Mouse (Mus musculus): ENCODE measurements around the gene Gm10803. TPM values are rescaled to one million over a fixed set of nuclear protein-coding genes. Genes with fewer than 3 reads are reported as not detected.
A peak's percentile ranks its signal among the peaks of the same experiment; 100 is the strongest.

Gene Gm10803
- polyA plus RNA-seq, 1 experiment from 2014 or later = not detected

DNA sequence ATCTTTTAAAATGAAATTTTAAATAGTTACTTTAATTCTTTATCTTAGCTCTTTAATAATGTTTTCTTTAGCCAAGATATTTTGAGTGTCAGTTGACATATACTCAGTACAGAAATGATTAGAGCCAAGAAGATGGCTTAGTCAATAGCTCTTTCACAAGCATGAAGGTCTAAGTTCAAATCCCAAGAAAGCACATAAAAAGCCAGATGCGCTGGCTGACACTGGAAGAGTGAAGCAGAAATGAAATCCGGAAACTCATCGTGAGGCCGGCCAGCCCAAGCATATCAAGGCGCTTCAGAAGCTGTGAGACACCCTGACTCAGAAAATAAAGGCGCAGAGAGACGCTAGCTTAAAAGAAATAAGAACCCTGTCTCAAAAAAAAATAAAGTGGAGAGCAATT is 26.5 kb upstream of the Gm10803 start:
- no peak overlapping the region for H3K27ac ChIP-seq (ENCODE audit: low read length)
- no peak overlapping the region for H3K9ac ChIP-seq (ENCODE audit: low read length)
- peaks cover 13% of the 10 kb centered on the region; the same call in 1 of the 2 replicates for H3K4me1 ChIP-seq (replicated peaks; ENCODE audit: control insufficient read depth, insufficient read depth, low read length)
- ATAC-seq (ENCODE audit: low read depth) = peak; percentile 66
- 58% methylated on average over 7 of the region's 7 CpGs for WGBS
- H3K9me3 ChIP-seq (ENCODE audit: control insufficient read depth, low read length) = no peaks in the 10 kb centered on the region
- no peaks in the 10 kb centered on the region for H3K36me3 ChIP-seq (ENCODE audit: control insufficient read depth, insufficient read depth, low read length)
- no peak overlapping the region for H3K4me3 ChIP-seq (ENCODE audit: low read length)
- H3K27me3 ChIP-seq (ENCODE audit: control insufficient read depth, insufficient read depth, low read depth, low read length) = no peaks in the 10 kb centered on the region
- no peak overlapping the region for H3K4me2 ChIP-seq (ENCODE audit: low read depth, low read length)

DNA sequence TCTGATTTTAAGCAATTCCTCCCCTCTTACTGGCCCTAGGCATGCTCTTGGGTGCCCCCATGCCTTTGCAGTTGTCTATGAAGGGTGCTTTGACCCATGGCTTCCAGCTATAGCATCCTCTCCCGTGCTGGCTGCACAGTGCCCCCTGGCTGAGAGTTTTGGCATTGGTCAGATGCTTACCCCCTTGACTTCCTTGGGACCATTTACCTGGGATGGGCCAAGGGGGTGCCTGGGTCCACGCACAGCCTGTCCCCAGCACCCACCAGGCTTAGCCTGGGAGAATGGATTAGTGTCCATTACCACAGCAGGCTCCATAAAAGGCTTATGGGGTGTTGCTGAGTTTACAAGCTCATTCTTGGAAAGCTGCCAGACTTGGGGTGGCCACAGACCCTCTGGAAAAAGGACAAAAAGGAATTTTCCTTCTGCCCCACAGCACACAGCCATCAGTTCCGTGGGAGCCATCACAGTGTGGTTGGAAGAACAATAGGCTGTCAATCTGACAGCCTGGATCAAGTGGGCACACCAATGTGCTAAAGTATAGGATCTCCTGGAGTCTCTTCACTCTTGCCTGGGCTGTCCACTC is 22.9 kb upstream of the Gm10803 start:
- 48% methylated on average over 3 of the region's 3 CpGs for WGBS
- H3K9ac ChIP-seq (ENCODE audit: low read length) = no peak overlapping the region
- no peak for ATAC-seq (ENCODE audit: low read depth)

DNA sequence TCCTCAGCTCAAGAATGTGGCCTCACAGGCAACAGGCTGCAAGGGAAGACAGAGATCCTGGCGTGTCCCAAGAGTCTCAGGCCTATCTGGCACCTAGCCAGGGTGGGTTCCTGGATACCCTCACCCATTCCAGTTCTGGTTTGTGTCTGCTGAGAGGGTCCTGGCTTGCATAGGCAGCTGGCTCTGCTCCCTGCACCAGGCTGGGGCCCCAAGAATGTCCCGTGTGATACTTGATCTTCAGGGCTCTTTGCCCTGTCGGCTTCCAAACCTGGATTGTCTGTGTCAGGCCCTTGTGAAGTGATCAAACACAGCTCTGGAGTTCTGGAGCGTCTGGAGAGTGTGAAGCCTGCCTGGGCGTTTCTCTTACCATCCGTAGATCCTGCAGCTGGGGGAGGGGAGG is 22.2 kb upstream of the Gm10803 start:
- no peaks in the 10 kb centered on the region for H3K27me3 ChIP-seq (ENCODE audit: control insufficient read depth, insufficient read depth, low read depth, low read length)
- ATAC-seq (ENCODE audit: low read depth) = no peak
- no peak overlapping the region for H3K9ac ChIP-seq (ENCODE audit: low read length)
- H3K4me3 ChIP-seq (ENCODE audit: low read length) = no peak overlapping the region
- H3K9me3 ChIP-seq (ENCODE audit: control insufficient read depth, low read length) = no peaks in the 10 kb centered on the region
- peaks cover 13% of the 10 kb centered on the region; the same call in 1 of the 2 replicates for H3K4me1 ChIP-seq (replicated peaks; ENCODE audit: control insufficient read depth, insufficient read depth, low read length)
- 11% methylated on average over 6 of the region's 6 CpGs for WGBS
- H3K27ac ChIP-seq (ENCODE audit: low read length) = no peak overlapping the region
- no peak overlapping the region for H3K4me2 ChIP-seq (ENCODE audit: low read depth, low read length)
- H3K36me3 ChIP-seq (ENCODE audit: control insufficient read depth, insufficient read depth, low read length) = no peaks in the 10 kb centered on the region

More for the DNA sequence above, 22.9 kb upstream of the Gm10803 start:
- Histone ChIP-seq H3K4me1 (replicated peaks; ENCODE audit: control insufficient read depth, insufficient read depth, low read length) (peaks cover 13% of the 10 kb centered on the region; the same call in 1 of the 2 replicates), H3K9me3 (ENCODE audit: control insufficient read depth, low read length) (no peaks in the 10 kb centered on the region), H3K27me3 (ENCODE audit: control insufficient read depth, insufficient read depth, low read depth, low read length) (no peaks in the 10 kb centered on the region), H3K36me3 (ENCODE audit: control insufficient read depth, insufficient read depth, low read length) (no peaks in the 10 kb centered on the region), H3K4me3 (ENCODE audit: low read length) (no peak overlapping the region), H3K4me2 (ENCODE audit: low read depth, low read length) (no peak overlapping the region), H3K27ac (ENCODE audit: low read length) (no peak overlapping the region)

DNA sequence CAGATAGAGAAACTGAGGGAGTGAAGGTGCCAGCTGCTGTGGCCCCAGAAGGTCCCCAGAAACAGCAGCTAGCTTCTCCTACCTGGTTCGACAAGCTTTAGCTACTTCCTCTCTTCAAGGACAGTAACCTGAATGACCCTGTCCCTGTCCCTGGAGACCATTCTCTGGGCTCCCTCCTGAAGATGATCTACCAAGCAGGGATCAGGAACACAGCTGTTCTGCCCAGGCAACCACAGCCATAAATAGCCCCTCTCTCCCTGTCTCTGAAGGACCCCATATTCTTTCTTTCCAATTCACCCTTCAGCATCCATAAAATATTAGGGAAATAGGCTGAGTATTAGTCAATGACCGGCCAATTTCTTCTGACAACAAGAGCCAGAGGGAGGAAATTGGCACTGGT is 18.6 kb upstream of the Gm10803 start:
- Histone ChIP-seq H3K36me3 (ENCODE audit: control insufficient read depth, insufficient read depth, low read length) (no peaks in the 10 kb centered on the region), H3K4me2 (ENCODE audit: low read depth, low read length) (no peak overlapping the region)
- 78% methylated on average over 2 of the region's 2 CpGs for whole genome bisulfite sequencing

DNA sequence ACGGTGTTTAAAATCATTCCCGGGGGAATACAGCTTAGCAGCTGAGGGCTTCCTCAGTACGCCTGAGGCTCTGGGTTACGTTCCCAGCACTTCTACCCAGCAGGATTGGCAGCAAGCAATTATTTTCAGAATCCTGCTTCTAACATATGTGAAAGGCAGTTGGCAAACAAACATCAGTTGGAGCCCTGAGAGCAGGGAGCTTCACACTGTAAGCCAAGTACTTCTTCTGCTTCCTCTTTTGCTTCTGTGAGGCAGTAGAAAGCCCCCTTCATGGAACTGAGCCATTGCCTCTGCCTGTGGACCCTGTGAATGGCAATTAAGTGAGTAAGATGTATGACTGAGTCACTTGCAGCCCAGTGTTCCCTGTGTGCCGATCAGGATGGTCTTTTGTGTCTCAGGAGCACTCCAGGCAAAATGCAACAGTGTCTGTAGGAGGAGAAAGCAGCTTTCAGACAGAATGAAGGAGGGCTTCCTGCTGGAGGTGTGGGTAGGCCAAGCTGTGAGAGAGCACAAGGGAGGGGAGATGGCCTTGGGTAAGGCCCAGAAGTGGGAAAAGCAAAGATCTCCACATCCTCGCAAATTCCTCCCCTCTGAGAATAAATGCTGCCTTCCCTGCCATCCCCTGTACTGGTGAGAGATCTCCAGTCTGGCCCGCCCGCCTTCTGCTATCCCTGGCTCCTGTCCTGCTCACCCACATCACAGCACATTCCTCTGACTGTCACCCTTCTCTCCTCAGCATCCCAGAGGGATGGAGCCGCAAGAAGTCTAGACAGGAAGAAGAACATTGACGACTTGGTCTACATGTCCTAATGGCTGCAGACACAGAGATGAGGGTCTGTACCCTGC is 7.5 kb upstream of the Gm10803 start:
- Histone ChIP-seq H3K4me2 (ENCODE audit: low read depth, low read length) (no peak overlapping the region), H3K27me3 (ENCODE audit: control insufficient read depth, insufficient read depth, low read depth, low read length) (no peaks in the 10 kb centered on the region), H3K27ac (ENCODE audit: low read length) (no peak overlapping the region), H3K9ac (ENCODE audit: low read length) (no peak overlapping the region), H3K4me1 (replicated peaks; ENCODE audit: control insufficient read depth, insufficient read depth, low read length) (no peaks in the 10 kb centered on the region), H3K9me3 (ENCODE audit: control insufficient read depth, low read length) (no peaks in the 10 kb centered on the region), H3K36me3 (ENCODE audit: control insufficient read depth, insufficient read depth, low read length) (no peaks in the 10 kb centered on the region), H3K4me3 (ENCODE audit: low read length) (no peak overlapping the region)
- no peak for ATAC-seq (ENCODE audit: low read depth)
- WGBS = 60% methylated on average over 10 of the region's 10 CpGs

More for the DNA sequence above, 18.6 kb upstream of the Gm10803 start:
- H3K27ac ChIP-seq (ENCODE audit: low read length) = no peak overlapping the region
- no peak overlapping the region for H3K9ac ChIP-seq (ENCODE audit: low read length)
- ATAC-seq (ENCODE audit: low read depth) = no peak
- no peak overlapping the region for H3K4me3 ChIP-seq (ENCODE audit: low read length)
- H3K27me3 ChIP-seq (ENCODE audit: control insufficient read depth, insufficient read depth, low read depth, low read length) = no peaks in the 10 kb centered on the region
- no peaks in the 10 kb centered on the region for H3K9me3 ChIP-seq (ENCODE audit: control insufficient read depth, low read length)
- peaks cover 8% of the 10 kb centered on the region; the same call in 1 of the 2 replicates for H3K4me1 ChIP-seq (replicated peaks; ENCODE audit: control insufficient read depth, insufficient read depth, low read length)

DNA sequence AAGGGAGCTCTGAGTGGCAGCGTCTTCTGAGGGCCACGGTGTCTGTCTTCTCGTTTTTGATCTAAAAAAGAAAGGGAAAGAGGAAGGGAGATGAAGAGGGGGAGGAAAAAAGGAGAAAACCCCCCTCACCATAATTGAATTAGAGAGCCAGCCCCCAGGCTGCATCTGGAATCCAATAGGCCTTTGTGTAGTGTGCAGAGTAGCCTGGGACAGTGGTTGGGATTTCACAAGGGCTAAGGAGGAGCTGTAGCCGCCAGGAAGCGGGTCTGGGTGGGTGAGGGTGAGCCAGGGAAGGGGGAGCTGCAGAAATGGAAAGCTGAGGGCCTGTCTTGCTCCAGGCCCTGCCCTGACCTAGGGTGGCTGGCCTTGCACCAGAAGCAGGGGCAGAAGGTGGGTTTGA is 6.5 kb upstream of the Gm10803 start:
- no peaks in the 10 kb centered on the region for H3K36me3 ChIP-seq (ENCODE audit: control insufficient read depth, insufficient read depth, low read length)

DNA sequence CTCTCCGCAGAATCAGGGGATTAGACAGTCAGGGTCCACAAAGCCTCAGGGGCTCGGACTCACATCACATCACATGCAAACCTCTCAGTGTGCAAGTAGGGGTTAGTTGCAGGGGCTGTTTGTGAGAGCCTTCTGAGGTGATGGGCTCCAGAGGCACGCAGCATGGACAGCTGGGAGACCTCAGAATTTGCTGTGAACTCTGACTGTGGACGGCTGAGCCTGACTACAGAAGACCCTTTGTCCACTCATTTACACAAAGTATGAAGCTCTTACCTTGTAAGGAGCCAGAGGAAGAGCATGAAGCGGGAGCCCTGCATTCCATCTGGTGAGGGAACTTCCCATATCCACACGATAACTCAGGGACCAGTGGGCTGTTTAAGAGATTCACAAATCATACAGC is 5.3 kb downstream of the Gm10803 start:
- Histone ChIP-seq H3K27ac (ENCODE audit: low read length) (no peak overlapping the region), H3K27me3 (ENCODE audit: control insufficient read depth, insufficient read depth, low read depth, low read length) (no peaks in the 10 kb centered on the region), H3K9ac (ENCODE audit: low read length) (no peak overlapping the region), H3K36me3 (ENCODE audit: control insufficient read depth, insufficient read depth, low read length) (no peaks in the 10 kb centered on the region), H3K9me3 (ENCODE audit: control insufficient read depth, low read length) (no peaks in the 10 kb centered on the region), H3K4me1 (replicated peaks; ENCODE audit: control insufficient read depth, insufficient read depth, low read length) (peaks cover 4% of the 10 kb centered on the region; the same call in 1 of the 2 replicates), H3K4me3 (ENCODE audit: low read length) (no peak overlapping the region), H3K4me2 (ENCODE audit: low read depth, low read length) (no peak overlapping the region)
- no peak for ATAC-seq (ENCODE audit: low read depth)
- 37% methylated on average over 6 of the region's 6 CpGs for WGBS

More for the DNA sequence above, 6.5 kb upstream of the Gm10803 start:
- Histone ChIP-seq H3K27me3 (ENCODE audit: control insufficient read depth, insufficient read depth, low read depth, low read length) (no peaks in the 10 kb centered on the region), H3K9ac (ENCODE audit: low read length) (no peak overlapping the region), H3K9me3 (ENCODE audit: control insufficient read depth, low read length) (no peaks in the 10 kb centered on the region), H3K4me2 (ENCODE audit: low read depth, low read length) (no peak overlapping the region), H3K27ac (ENCODE audit: low read length) (no peak overlapping the region), H3K4me1 (replicated peaks; ENCODE audit: control insufficient read depth, insufficient read depth, low read length) (no peaks in the 10 kb centered on the region), H3K4me3 (ENCODE audit: low read length) (no peak overlapping the region)
- no peak for ATAC-seq (ENCODE audit: low read depth)
- WGBS = 65% methylated on average over 5 of the region's 5 CpGs

DNA sequence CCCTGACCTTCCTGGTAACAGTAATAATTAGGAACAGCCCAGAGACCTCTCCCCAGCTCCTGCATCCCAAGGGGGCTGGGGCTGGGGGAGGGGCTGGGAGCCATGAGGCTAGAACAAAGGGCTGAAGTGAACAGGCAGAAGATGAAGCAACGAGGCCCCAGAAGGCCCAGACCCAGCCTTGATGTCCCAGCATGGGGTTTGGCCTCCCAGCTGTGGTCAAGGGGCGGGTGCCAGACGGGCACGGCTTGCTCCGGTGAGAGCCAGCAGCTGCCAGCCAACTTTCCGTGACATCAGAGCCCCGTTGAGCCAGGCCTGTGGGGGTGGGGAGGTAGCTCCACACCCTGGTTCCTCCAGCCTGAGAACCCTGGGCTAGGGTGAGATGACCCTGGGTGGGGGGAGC is 7.3 kb downstream of the Gm10803 start:
- WGBS = 36% methylated on average over 7 of the region's 7 CpGs
- H3K4me2 ChIP-seq (ENCODE audit: low read depth, low read length) = no peak overlapping the region
- no peak for ATAC-seq (ENCODE audit: low read depth)

DNA sequence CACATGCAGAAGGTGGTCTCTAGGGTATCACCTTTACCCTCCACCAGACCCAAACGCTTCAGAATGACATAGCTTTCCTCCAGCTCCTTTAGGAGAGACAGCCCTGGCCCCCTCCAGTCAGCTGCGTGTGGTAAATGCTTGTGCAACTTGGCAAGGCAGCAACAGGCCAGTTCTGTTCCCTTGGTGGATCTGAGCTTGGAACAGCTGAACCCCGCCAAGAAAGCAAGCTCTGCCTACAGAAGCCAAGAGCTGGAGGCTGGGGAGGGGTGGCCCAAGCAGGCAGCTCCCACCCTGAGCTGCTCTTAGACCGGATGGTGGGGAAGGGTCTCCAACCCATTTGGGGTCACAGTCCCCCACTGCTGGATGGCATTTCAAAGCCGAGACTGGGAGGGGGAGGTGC is 12.2 kb downstream of the Gm10803 start:
- no peaks in the 10 kb centered on the region for H3K27me3 ChIP-seq (ENCODE audit: control insufficient read depth, insufficient read depth, low read depth, low read length)
- H3K4me3 ChIP-seq (ENCODE audit: low read length) = no peak overlapping the region
- no peak overlapping the region for H3K27ac ChIP-seq (ENCODE audit: low read length)
- H3K4me2 ChIP-seq (ENCODE audit: low read depth, low read length) = no peak overlapping the region
- H3K9me3 ChIP-seq (ENCODE audit: control insufficient read depth, low read length) = no peaks in the 10 kb centered on the region
- no peaks in the 10 kb centered on the region for H3K4me1 ChIP-seq (replicated peaks; ENCODE audit: control insufficient read depth, insufficient read depth, low read length)
- WGBS = 47% methylated on average over 5 of the region's 5 CpGs
- H3K36me3 ChIP-seq (ENCODE audit: control insufficient read depth, insufficient read depth, low read length) = no peaks in the 10 kb centered on the region
- H3K9ac ChIP-seq (ENCODE audit: low read length) = no peak overlapping the region
- ATAC-seq (ENCODE audit: low read depth) = peak; percentile 71

More for the DNA sequence above, 7.3 kb downstream of the Gm10803 start:
- no peak overlapping the region for H3K9ac ChIP-seq (ENCODE audit: low read length)
- H3K27ac ChIP-seq (ENCODE audit: low read length) = no peak overlapping the region
- no peaks in the 10 kb centered on the region for H3K36me3 ChIP-seq (ENCODE audit: control insufficient read depth, insufficient read depth, low read length)
- peaks cover 4% of the 10 kb centered on the region; the same call in 1 of the 2 replicates for H3K4me1 ChIP-seq (replicated peaks; ENCODE audit: control insufficient read depth, insufficient read depth, low read length)
- no peak overlapping the region for H3K4me3 ChIP-seq (ENCODE audit: low read length)
- no peaks in the 10 kb centered on the region for H3K9me3 ChIP-seq (ENCODE audit: control insufficient read depth, low read length)
- H3K27me3 ChIP-seq (ENCODE audit: control insufficient read depth, insufficient read depth, low read depth, low read length) = no peaks in the 10 kb centered on the region
